Mouse (Mus musculus): ENCODE data around the gene Mylk.
A peak's percentile ranks its signal among the peaks of the same experiment; 100 is the strongest.

Mylk gene

GRCm38 (mm10) chr16:34901031-34901430 lies 156.0 kb downstream of the Mylk start:
- DNase-seq (ENCODE audit: extremely low spot score, low read depth, low spot score) = no peak

- no peak for DNase-seq (ENCODE audit: extremely low spot score, low read depth, low spot score)
Observed at GRCm38 (mm10) chr16:34901611-34902293, 156.7 kb downstream of the Mylk start.

- DNase-seq (ENCODE audit: extremely low spot score, low read depth, low spot score) = peak; percentile 62
Observed at GRCm38 (mm10) chr16:34902294-34902680, 157.3 kb downstream of the Mylk start.

- DNase-seq (ENCODE audit: extremely low spot score, low read depth, low spot score) = no peak
Observed at GRCm38 (mm10) chr16:34902761-34903160, 157.8 kb downstream of the Mylk start.

GRCm38 (mm10) chr16:34904876-34905275 lies 159.9 kb downstream of the Mylk start:
- DNase-seq (ENCODE audit: extremely low spot score, low read depth, low spot score) = no peak

- no peak for DNase-seq (ENCODE audit: extremely low spot score, low read depth, low spot score)
Observed at GRCm38 (mm10) chr16:34909437-34909836, 164.4 kb downstream of the Mylk start.

GRCm38 (mm10) chr16:34917373-34917900 lies 172.4 kb downstream of the Mylk start:
- DNase-seq (ENCODE audit: extremely low spot score, low read depth, low spot score) = no peak

GRCm38 (mm10) chr16:34920182-34920581 lies 175.2 kb downstream of the Mylk start:
- peak; percentile 30 for DNase-seq (ENCODE audit: extremely low spot score, low read depth, low spot score)

- DNase-seq (ENCODE audit: extremely low spot score, low read depth, low spot score) = no peak
Observed at GRCm38 (mm10) chr16:34920868-34921267, 175.9 kb downstream of the Mylk start.

- no peak for DNase-seq (ENCODE audit: extremely low spot score, low read depth, low spot score)
Observed at GRCm38 (mm10) chr16:34921319-34921718, 176.3 kb downstream of the Mylk start.

GRCm38 (mm10) chr16:34923630-34924029 lies 178.6 kb downstream of the Mylk start:
- no peak for DNase-seq (ENCODE audit: extremely low spot score, low read depth, low spot score)

- DNase-seq (ENCODE audit: extremely low spot score, low read depth, low spot score) = no peak
Observed at GRCm38 (mm10) chr16:34924324-34924723, 179.3 kb downstream of the Mylk start.

- no peak for DNase-seq (ENCODE audit: extremely low spot score, low read depth, low spot score)
Observed at GRCm38 (mm10) chr16:34924937-34925618, 180.1 kb downstream of the Mylk start.

GRCm38 (mm10) chr16:34926531-34927435 lies 181.8 kb downstream of the Mylk start:
- DNase-seq (ENCODE audit: extremely low spot score, low read depth, low spot score) = no peak

- no peak for DNase-seq (ENCODE audit: extremely low spot score, low read depth, low spot score)
Observed at GRCm38 (mm10) chr16:34929686-34930085, 184.7 kb downstream of the Mylk start.

GRCm38 (mm10) chr16:34930110-34930509 lies 185.1 kb downstream of the Mylk start:
- DNase-seq (ENCODE audit: extremely low spot score, low read depth, low spot score) = no peak

GRCm38 (mm10) chr16:34931306-34931705 lies 186.3 kb downstream of the Mylk start:
- no peak for DNase-seq (ENCODE audit: extremely low spot score, low read depth, low spot score)

- DNase-seq (ENCODE audit: extremely low spot score, low read depth, low spot score) = no peak
Observed at GRCm38 (mm10) chr16:34933173-34933572, 188.2 kb downstream of the Mylk start.

GRCm38 (mm10) chr16:34934486-34934885 lies 189.5 kb downstream of the Mylk start:
- DNase-seq (ENCODE audit: extremely low spot score, low read depth, low spot score) = no peak

- peak; percentile 33 for DNase-seq (ENCODE audit: extremely low spot score, low read depth, low spot score)
Observed at GRCm38 (mm10) chr16:34935514-34936338, 190.7 kb downstream of the Mylk start.

Data from hindlimb bud, embryonic 11.5 days (tissue).